Mouse (Mus musculus) cortical plate, adult 2 months (tissue): ENCODE measurements around the gene Itfg2.

Experiments
- CTCF ChIP-seq: fragments of 200-500 bp; IDR thresholded peaks from 2 replicates; pipeline ENCODE4 v1.5.1; 2011; ENCODE audit warnings: mild to moderate bottlenecking, control low read depth, low read length; ENCODE audit not compliant: insufficient read depth; ENCODE audit errors: extremely low read depth
- POLR2A ChIP-seq: fragments of 200-500 bp; IDR thresholded peaks from 2 replicates; pipeline ENCODE4 v1.6.1; 2011; ENCODE audit warnings: mild to moderate bottlenecking, low read length, control low read depth; ENCODE audit not compliant: insufficient read depth; ENCODE audit errors: extremely low read depth

- TF ChIP-seq POLR2A (no peak), CTCF (no peak)
Observed at GRCm38 (mm10) chr6:128466043-128466442, 41.3 kb upstream of the Itfg2 start.
